Mouse (Mus musculus): Measurements from ENCODE around the gene Dgka. TPM values are rescaled to one million over a fixed set of nuclear protein-coding genes. Genes with fewer than 3 reads are reported as not detected.
A peak's percentile ranks its signal among the peaks of the same experiment; 100 is the strongest.

Dgka gene
- polyA plus RNA-seq, 1 experiment from 2014 or later, result 12.2 TPM

DNA sequence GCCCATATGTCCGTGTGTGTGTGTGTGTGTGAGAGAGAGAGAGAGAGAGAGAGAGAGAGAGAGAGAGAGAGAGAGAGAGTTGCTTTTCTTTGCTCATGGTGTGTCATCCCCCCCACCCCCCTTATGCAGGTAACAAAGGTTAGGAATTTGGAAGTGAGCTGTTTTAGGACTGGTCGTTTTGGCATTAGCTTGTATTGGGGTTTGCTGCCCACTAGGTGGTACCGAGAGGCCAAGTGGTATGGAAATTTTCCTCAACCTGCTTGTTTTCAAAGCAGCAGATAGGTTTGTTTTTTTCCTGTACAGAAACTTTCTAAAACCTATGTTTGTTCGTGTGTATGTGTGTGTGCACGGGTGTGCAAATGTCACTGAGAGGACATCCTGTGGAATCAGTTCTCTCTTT, 29.0 kb upstream of the Dgka start:
- 19% methylated on average over 5 of the region's 5 CpGs for WGBS
- Histone ChIP-seq H3K36me3 (ENCODE audit: control insufficient read depth, insufficient read depth, low read length) (peaks cover 2% of the 10 kb centered on the region; the same call in 1 of the 2 replicates), H3K4me2 (ENCODE audit: low read depth, low read length) (no peak overlapping the region), H3K9ac (ENCODE audit: low read length) (no peak overlapping the region), H3K4me3 (ENCODE audit: low read length) (no peak overlapping the region), H3K4me1 (replicated peaks; ENCODE audit: control insufficient read depth, insufficient read depth, low read length) (peaks cover 6% of the 10 kb centered on the region), H3K27me3 (ENCODE audit: control insufficient read depth, insufficient read depth, low read depth, low read length) (no peaks in the 10 kb centered on the region), H3K9me3 (ENCODE audit: control insufficient read depth, low read length) (no peaks in the 10 kb centered on the region), H3K27ac (ENCODE audit: low read length) (no peak overlapping the region)
- ATAC-seq (ENCODE audit: low read depth), result no peak

DNA sequence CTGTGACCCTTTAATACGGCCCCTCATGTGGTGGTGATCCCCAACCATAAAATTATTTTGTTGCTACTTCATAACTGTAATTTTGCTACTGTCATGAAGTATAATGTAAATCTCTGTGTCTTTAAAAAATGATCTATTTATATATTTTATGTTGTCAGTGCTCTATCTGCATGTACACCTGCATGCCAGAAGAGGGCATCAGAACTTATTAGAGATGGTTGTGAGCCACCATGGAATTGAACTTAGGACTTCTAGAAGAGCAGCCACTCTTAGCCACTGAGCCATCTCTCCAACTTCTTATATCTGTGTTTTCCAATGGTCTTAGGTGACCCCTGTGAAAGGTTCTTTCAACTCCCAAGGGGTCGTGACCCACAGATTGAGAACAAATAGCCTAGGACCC, 28.2 kb upstream of the Dgka start:
- no peak overlapping the region for H3K27ac ChIP-seq (ENCODE audit: low read length)
- no peak for ATAC-seq (ENCODE audit: low read depth)
- 79% methylated on average over 2 of the region's 2 CpGs for WGBS
- no peak overlapping the region for H3K9ac ChIP-seq (ENCODE audit: low read length)
- no peaks in the 10 kb centered on the region for H3K9me3 ChIP-seq (ENCODE audit: control insufficient read depth, low read length)
- H3K27me3 ChIP-seq (ENCODE audit: control insufficient read depth, insufficient read depth, low read depth, low read length), result no peaks in the 10 kb centered on the region
- peaks cover 2% of the 10 kb centered on the region; the same call in 1 of the 2 replicates for H3K36me3 ChIP-seq (ENCODE audit: control insufficient read depth, insufficient read depth, low read length)
- H3K4me1 ChIP-seq (replicated peaks; ENCODE audit: control insufficient read depth, insufficient read depth, low read length), result no peaks in the 10 kb centered on the region
- H3K4me3 ChIP-seq (ENCODE audit: low read length), result no peak overlapping the region
- H3K4me2 ChIP-seq (ENCODE audit: low read depth, low read length), result no peak overlapping the region

DNA sequence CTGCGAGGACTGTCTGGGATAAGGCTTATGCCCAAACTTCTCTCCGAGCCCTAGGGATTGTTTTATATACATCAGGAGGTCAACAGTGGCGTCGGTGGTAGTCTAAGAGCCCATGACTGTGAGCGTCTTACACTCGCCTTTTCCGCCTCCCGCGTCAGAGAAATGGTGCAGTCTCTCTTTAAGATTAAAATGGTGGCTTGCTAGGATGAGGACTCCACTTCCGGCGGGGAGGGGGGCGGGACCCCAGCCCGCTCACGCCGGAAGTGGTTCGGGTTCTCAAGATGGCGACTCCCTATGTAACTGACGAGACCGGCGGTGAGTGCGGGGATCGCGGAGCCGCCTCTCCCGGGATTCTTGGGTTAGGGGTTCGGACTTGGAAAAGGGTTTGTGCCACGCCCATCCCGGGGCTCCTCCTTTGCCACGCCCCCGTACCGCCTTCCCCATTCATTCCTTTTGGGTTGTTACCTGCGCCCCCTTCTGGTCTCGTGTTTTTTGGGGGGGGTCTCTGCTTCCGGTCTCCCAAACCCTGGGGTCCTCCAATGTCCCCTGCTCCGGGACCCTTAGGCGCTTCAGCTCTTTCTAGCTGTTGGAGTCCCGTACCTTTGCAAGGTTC, 3.7 kb upstream of the Dgka start:
- Histone ChIP-seq H3K36me3 (ENCODE audit: control insufficient read depth, insufficient read depth, low read length) (no peaks in the 10 kb centered on the region), H3K4me2 (ENCODE audit: low read depth, low read length) (peak overlapping the region; percentile 84), H3K4me3 (ENCODE audit: low read length) (peak overlapping the region; percentile 68), H3K27me3 (ENCODE audit: control insufficient read depth, insufficient read depth, low read depth, low read length) (no peaks in the 10 kb centered on the region), H3K4me1 (replicated peaks; ENCODE audit: control insufficient read depth, insufficient read depth, low read length) (peaks cover 27% of the 10 kb centered on the region), H3K9me3 (ENCODE audit: control insufficient read depth, low read length) (no peaks in the 10 kb centered on the region), H3K9ac (ENCODE audit: low read length) (peak overlapping the region; percentile 84), H3K27ac (ENCODE audit: low read length) (peak overlapping the region; percentile 98)
- 0% methylated on average over 37 of the region's 37 CpGs for WGBS
- ATAC-seq (ENCODE audit: low read depth), result peak; percentile 82

DNA sequence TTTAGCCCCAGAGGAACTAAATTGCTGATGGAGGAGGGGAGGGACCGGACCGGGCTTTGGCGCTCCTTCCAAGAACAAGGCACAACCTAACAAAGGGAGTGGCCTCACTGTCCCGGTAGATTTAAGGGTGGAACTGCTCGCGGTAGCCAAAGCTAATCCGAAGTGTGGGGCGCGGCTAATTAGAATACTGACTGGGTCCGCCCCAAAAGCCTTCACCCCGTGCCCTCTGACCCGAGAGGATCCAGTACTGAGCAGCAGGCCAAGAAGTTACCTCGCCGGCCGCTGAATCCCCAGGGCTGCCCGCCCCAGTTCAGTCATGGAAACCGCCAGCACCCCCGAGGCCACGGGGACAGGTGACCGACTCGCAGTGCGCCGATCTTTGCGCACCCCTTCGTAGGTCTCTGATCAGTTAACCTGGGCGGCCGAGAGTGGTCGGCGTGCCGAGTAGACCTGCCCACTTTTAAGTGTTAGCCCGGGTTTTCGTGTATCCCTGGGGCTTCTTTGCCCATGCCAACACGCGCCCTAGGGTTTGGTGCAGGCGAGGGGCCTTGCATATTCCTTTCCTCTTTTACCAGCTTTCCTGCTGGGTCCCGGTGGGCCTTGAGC, 3.1 kb upstream of the Dgka start, which contains the start of gene Pym1:
Gene Pym1, plus strand, starts transcription at position 244 of the 606 bp plus-strand sequence.
- Histone ChIP-seq H3K9ac (ENCODE audit: low read length) (peak within 1 kb of the TSS; percentile 84), H3K27me3 (ENCODE audit: control insufficient read depth, insufficient read depth, low read depth, low read length) (no peaks in the 10 kb centered on the region), H3K4me1 (replicated peaks; ENCODE audit: control insufficient read depth, insufficient read depth, low read length) (peaks cover 31% of the 10 kb centered on the region), H3K4me3 (ENCODE audit: low read length) (peak within 1 kb of the TSS; percentile 68), H3K9me3 (ENCODE audit: control insufficient read depth, low read length) (no peaks in the 10 kb centered on the region), H3K4me2 (ENCODE audit: low read depth, low read length) (peak within 1 kb of the TSS; percentile 84), H3K27ac (ENCODE audit: low read length) (peak within 1 kb of the TSS; percentile 98), H3K36me3 (ENCODE audit: control insufficient read depth, insufficient read depth, low read length) (no peaks in the 10 kb centered on the region)
- WGBS, result under 1% methylated on average over 36 of the region's 36 CpGs
- peak; percentile 83 for ATAC-seq (ENCODE audit: low read depth)

DNA sequence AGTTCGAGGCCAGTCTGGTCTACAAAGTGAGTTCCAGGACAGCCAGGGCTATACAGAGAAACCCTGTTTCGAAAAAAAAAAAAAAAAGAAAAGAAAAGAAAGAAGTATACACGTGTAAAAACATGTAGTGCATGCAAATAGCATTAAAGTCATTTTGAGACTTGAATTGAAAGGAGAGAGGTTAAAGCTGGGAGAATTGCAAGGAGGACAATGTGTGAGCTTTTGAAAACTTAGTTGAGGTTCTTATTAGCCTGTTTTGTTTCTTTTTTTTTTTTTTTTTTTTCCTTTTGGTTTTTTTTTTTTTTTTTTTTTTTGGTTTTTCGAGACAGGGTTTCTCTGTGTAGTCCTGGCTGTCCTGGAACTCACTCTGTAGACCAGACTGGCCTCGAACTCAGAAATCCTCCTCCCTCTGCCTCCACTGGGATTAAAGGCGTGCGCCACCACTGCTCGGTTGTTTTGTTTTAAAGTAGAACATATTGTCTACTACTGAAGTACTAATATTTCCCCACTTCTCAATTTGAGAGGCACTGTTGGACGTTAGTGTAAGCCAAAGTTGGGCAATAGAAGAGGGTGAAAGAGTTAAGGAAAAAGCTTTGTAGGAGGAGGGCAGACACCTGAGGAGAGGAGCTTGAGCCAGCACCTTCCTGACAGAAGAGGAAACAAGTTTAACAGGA, 2.5 kb upstream of the Dgka start:
- peak overlapping the region; percentile 84 for H3K9ac ChIP-seq (ENCODE audit: low read length)
- 39% methylated on average over 9 of the region's 9 CpGs for WGBS
- ATAC-seq (ENCODE audit: low read depth), result no peak
- H3K9me3 ChIP-seq (ENCODE audit: control insufficient read depth, low read length), result no peaks in the 10 kb centered on the region
- H3K36me3 ChIP-seq (ENCODE audit: control insufficient read depth, insufficient read depth, low read length), result no peaks in the 10 kb centered on the region
- peak overlapping the region; percentile 68 for H3K4me3 ChIP-seq (ENCODE audit: low read length)
- peak overlapping the region; percentile 98 for H3K27ac ChIP-seq (ENCODE audit: low read length)
- H3K4me2 ChIP-seq (ENCODE audit: low read depth, low read length), result peak overlapping the region; percentile 84
- H3K4me1 ChIP-seq (replicated peaks; ENCODE audit: control insufficient read depth, insufficient read depth, low read length), result peaks cover 35% of the 10 kb centered on the region
- no peaks in the 10 kb centered on the region for H3K27me3 ChIP-seq (ENCODE audit: control insufficient read depth, insufficient read depth, low read depth, low read length)

DNA sequence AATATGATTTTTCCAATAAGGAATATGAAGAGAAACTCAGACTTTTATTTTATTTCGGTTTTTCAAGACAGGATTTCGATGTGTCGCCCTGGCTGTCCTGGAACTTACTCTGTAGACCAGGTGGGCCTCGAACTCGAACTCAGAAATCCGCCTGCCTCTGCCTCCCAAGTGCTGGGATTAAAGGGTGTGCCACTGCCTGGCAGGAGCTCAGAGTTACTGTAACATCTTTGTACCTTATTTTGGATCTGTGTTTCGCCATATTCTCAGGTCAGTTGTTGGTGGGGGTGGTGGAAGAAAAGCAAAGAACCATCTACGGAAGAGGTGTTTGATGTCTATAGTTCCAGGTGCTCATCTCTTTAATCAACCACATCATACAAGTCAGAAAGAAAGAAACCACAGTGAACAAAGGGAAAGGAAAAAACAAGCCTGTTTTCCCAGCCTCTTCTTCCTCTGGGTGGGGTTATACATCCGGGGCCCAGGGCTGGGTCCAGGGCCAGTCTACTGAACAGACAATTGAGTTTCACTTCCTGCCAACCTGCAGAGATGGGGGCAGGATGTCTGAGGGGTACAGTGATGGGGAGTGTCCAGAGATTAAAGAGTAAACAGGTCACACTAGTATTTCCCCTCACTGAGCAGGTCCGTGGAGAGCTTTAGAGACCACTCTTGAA, 1.4 kb upstream of the Dgka start:
- H3K9me3 ChIP-seq (ENCODE audit: control insufficient read depth, low read length), result no peaks in the 10 kb centered on the region
- no peak overlapping the region for H3K4me2 ChIP-seq (ENCODE audit: low read depth, low read length)
- WGBS, result 84% methylated on average over 10 of the region's 10 CpGs
- peaks cover 35% of the 10 kb centered on the region for H3K4me1 ChIP-seq (replicated peaks; ENCODE audit: control insufficient read depth, insufficient read depth, low read length)
- no peak overlapping the region for H3K4me3 ChIP-seq (ENCODE audit: low read length)
- no peaks in the 10 kb centered on the region for H3K27me3 ChIP-seq (ENCODE audit: control insufficient read depth, insufficient read depth, low read depth, low read length)
- H3K36me3 ChIP-seq (ENCODE audit: control insufficient read depth, insufficient read depth, low read length), result no peaks in the 10 kb centered on the region
- ATAC-seq (ENCODE audit: low read depth), result no peak
- H3K27ac ChIP-seq (ENCODE audit: low read length), result no peak overlapping the region
- H3K9ac ChIP-seq (ENCODE audit: low read length), result no peak overlapping the region

DNA sequence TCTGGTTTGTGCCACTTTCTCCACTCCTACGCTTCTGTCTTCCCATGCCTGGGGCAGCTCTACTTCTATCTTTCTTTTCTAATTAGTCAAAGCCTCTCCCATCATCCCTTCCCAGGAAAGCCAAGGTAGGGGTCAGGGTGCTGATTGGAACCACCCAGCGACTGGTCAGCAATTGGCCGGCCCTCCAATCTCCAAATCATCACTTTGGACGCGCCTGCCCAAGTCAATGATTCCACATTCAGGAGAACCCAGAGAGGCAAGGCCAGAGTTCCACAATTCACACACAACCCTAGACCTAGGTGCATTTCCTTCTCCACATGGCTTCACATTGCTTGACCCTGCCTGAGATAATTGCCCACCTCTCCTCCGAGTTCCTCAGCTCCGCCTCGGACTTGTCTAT, 444 bp downstream of the Dgka start:
- H3K9me3 ChIP-seq (ENCODE audit: control insufficient read depth, low read length), result no peaks in the 10 kb centered on the region
- H3K27ac ChIP-seq (ENCODE audit: low read length), result peak overlapping the region; percentile 76
- 26% methylated on average over 8 of the region's 8 CpGs for WGBS
- H3K36me3 ChIP-seq (ENCODE audit: control insufficient read depth, insufficient read depth, low read length), result no peaks in the 10 kb centered on the region
- peak overlapping the region; percentile 95 for H3K4me2 ChIP-seq (ENCODE audit: low read depth, low read length)
- H3K27me3 ChIP-seq (ENCODE audit: control insufficient read depth, insufficient read depth, low read depth, low read length), result no peaks in the 10 kb centered on the region
- peaks cover 30% of the 10 kb centered on the region for H3K4me1 ChIP-seq (replicated peaks; ENCODE audit: control insufficient read depth, insufficient read depth, low read length)
- no peak for ATAC-seq (ENCODE audit: low read depth)
- peak overlapping the region; percentile 87 for H3K9ac ChIP-seq (ENCODE audit: low read length)
- H3K4me3 ChIP-seq (ENCODE audit: low read length), result peak overlapping the region; percentile 78

DNA sequence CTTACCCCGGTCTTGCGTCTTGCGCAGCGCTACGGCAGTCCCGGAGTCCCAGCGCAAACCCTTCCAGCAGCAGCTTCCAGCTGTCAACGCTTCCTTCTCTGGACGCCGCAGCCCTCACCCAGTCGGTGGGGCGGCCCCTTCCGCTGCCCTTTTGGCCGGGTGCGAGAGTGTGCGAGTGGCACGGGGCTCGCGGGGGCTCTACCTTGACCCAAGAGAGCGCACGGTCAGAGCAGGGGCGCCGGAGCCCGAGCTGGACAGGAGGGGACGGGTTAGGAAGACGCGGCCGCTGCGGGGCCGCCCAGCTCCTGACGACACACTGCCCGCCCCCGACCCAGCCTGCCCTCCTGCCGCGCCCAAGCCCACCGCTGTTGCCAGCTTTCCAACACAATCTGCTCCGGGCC, 864 bp downstream of the Dgka start:
- Histone ChIP-seq H3K9ac (ENCODE audit: low read length) (peak overlapping the region; percentile 87), H3K4me3 (ENCODE audit: low read length) (peak overlapping the region; percentile 78), H3K4me2 (ENCODE audit: low read depth, low read length) (peak overlapping the region; percentile 95), H3K27ac (ENCODE audit: low read length) (peak overlapping the region; percentile 76), H3K27me3 (ENCODE audit: control insufficient read depth, insufficient read depth, low read depth, low read length) (no peaks in the 10 kb centered on the region), H3K4me1 (replicated peaks; ENCODE audit: control insufficient read depth, insufficient read depth, low read length) (peaks cover 27% of the 10 kb centered on the region), H3K9me3 (ENCODE audit: control insufficient read depth, low read length) (no peaks in the 10 kb centered on the region), H3K36me3 (ENCODE audit: control insufficient read depth, insufficient read depth, low read length) (no peaks in the 10 kb centered on the region)
- WGBS, result 0% methylated on average over 37 of the region's 37 CpGs
- ATAC-seq (ENCODE audit: low read depth), result peak; percentile 59

DNA sequence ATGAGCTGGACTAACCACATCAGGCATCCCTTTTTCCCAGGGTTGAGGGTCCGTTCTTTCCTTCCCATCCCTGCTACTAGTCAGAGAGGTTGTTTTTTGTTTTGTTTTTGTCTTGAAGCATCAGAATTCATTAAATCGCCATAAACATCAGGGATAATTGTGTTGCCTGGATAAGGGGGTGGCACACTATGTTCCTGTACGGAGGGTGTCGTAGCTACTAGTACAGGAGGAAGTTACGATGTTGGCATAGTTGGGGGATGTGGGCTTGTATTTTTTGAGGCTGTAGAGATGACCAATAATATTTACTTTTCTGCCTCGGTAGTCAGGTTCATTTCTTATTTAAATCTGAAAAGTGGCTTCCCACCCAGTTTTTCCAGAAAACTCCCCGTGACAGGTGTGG, 1.4 kb downstream of the Dgka start:
- peak overlapping the region; percentile 95 for H3K4me2 ChIP-seq (ENCODE audit: low read depth, low read length)
- peak overlapping the region; percentile 76; the same call in 1 of the 2 replicates for H3K27ac ChIP-seq (ENCODE audit: low read length)
- peak overlapping the region; percentile 87 for H3K9ac ChIP-seq (ENCODE audit: low read length)
- H3K4me1 ChIP-seq (replicated peaks; ENCODE audit: control insufficient read depth, insufficient read depth, low read length), result peaks cover 27% of the 10 kb centered on the region
- ATAC-seq (ENCODE audit: low read depth), result no peak
- H3K36me3 ChIP-seq (ENCODE audit: control insufficient read depth, insufficient read depth, low read length), result no peaks in the 10 kb centered on the region
- H3K4me3 ChIP-seq (ENCODE audit: low read length), result peak overlapping the region; percentile 78
- 3% methylated on average over 7 of the region's 7 CpGs for WGBS
- H3K27me3 ChIP-seq (ENCODE audit: control insufficient read depth, insufficient read depth, low read depth, low read length), result no peaks in the 10 kb centered on the region
- H3K9me3 ChIP-seq (ENCODE audit: control insufficient read depth, low read length), result no peaks in the 10 kb centered on the region
